Mouse (Mus musculus) layer of hippocampus, adult 9-10 months (tissue): ENCODE results near the gene Cyp1a1.
"Not testable (repeated sequence)": the region's sequence is repeated elsewhere in the genome, so short reads cannot be mapped to it uniquely, and the experiment has no call there.

ENCODE experiments used
- DNase-seq: peaks from one replicate; pipeline ENCODE4 v3.0.0; 2022; ENCODE audit warnings: low spot score

Cyp1a1 gene

DNA sequence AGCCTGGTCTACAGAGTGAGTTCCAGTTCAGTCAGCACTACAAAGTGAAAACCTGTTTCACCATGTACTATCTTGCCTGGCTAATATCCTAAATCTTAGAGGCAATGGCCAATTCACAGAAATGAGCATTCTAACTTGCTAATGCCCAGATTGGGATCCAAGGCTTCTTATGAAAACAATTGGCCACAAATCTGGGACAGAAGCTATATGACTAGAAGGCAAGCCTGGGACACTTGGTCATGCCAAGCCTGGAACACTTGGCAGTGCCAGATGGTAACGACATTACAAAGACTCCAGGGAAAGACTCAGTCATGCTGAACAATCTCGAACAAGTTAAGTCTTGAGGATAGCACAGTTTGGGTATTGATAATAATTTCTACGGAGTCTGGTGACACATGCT is 18.8 kb downstream of the Cyp1a1 start:
- DNase-seq: no peak

DNA sequence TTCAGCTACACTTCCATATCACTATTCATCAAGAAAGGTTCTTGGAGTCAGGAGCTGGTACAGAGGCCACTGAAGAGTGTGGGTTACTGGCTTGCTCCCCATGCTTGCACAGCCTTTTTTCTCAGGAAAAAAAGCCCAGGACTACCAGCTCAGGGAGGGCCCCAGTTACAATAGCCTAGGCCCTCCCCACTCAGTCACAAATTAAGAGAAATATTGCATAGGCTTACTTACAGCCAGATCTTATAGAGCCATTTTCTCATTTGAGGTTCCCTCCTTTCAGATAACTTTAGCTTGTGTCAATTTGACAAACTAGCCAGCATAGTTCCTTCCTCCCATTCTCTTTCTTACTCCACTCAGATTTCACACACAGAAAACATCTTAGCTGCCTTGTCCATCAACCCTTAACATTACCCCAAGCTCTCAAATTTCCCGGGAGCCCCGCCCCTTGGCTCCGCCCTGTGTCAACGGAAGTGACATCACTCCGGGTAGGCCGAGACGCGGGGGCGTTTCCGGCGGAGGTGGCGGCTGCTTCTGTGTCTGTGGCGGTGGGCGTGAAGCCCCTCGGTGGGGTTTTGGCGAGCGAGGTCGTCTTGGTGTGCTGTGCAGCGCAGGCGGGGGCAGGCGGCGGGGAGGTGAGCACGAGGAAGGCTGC is 20.5 kb downstream of the Cyp1a1 start, which contains the start of gene Edc3:
Gene Edc3, plus strand, starts transcription at position 473 of the 652 bp plus-strand sequence.
- peak; percentile 42 for DNase-seq

DNA sequence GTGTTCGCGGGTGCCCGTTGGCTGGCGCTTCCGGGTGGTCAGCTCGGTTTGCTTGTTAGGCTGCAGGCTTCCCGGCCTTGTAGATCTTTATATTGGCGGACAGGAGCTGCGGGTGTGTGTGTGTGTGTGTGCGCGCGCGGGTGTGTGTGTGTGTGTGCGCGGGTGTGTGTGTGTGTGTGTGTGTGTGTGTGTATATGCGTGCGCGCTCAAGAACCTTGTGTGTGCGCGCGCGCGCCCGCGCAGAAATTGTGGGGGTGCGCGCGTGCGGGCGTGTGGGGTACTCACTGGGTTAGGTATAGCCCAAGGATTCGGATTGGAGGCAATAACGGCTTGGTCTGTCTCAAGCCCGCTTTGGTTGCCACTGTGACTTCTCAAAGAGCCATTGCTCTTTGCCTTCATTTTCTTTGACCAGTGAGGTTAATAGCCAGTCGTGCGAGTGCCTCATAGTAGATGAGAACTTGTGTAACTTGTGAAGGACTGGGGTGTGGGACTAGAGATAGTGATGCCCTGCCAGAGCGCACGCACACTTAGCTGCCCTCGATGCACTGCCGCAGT is 21.1 kb downstream of the Cyp1a1 start:
- DNase-seq: no peak

DNA sequence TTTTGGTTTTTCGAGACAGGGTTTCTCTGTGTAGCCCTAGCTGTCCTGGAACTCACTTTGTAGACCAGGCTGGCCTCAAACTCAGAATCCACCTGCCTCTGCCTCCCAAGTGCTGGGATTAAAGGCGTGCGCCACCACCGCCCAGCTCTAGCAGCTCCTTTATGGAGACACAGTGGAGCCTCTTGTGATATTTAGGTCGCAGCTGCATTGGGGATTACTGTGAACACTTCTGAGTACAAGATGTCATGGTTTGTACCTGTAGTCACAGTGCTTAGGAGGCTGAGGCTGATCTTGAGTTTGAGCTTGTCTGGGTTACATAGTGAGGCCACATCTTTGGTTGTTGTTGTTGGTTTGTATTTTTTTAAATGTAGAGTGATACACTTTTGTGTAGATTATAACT is 22.5 kb downstream of the Cyp1a1 start:
- not testable (repeated sequence) for DNase-seq

DNA sequence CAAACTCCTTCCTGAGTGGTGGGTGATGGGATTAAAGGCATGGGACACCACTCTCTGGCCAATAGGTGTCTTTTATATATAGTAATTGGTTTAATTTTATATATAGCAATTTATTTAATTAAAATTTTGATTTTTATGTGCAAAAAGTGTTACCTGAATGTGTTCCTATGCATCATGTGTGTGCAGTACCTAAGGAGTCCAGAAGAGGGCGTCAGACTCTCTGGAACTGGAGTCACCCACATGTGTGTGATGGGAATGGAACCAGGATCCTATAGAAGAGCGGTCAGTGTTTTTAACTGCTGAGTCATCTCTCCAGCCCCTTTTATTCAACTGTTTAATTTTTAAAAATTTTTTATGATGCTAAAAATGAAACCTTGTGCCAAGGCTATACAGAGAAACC is 24.5 kb downstream of the Cyp1a1 start:
- DNase-seq: no peak

DNA sequence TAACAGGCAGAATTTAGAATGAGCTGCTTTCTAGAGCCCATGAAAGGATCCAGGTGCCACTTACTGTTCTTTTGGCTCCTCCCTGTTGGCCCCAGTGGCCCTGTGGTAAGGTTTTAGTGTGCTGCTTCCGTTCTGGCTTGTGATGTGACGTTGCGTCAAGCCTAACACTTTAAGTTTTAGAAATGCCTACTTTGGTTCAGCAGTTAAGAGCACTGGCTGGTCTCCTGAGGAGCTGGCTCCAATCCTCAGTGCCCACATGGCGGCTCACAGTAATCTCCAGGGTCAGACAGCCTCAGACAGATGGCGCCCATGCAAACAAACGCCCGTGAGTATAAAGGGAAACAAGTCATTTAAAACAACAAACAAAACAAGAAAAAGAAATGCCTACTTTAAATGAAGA is 30.7 kb downstream of the Cyp1a1 start:
- DNase-seq: no peak

DNA sequence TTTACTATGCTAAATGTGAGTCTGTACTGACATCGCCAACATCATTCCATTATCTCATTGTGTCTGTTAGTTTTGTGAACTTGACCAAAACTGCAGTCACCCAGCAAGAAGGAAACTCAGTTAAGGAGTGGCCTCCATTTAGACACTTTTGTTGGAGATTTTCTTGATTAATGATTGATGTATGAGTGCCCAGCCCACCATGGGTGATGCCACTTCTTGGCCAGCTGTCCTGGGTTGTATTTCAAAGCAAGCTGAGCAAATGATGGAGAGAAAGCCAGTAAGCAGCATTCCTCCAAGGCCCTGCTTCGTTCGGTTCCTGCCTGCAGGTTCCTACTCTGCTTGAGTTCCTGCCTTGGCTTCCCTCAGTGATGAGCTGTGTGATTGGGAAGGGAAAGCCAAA is 33.0 kb downstream of the Cyp1a1 start:
- DNase-seq: no peak

DNA sequence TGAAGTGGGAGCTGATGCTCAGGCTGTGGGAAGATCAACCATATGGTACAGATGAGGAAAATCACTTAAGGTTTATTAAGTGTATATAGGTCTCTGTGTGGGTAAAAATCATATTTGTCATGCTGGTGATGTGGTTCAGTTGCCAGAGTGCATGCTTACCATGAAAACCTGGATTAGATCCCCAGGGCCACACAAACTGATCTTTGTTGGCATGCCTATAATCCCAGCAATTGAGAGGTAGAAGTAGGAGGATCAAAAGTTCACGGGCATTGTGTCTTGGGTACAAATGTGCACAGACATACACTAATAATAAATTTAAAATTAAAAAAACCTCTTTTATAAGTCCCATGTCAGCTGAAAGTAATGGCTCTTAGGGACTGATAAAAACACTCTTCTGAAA is 34.6 kb downstream of the Cyp1a1 start:
- no peak for DNase-seq

DNA sequence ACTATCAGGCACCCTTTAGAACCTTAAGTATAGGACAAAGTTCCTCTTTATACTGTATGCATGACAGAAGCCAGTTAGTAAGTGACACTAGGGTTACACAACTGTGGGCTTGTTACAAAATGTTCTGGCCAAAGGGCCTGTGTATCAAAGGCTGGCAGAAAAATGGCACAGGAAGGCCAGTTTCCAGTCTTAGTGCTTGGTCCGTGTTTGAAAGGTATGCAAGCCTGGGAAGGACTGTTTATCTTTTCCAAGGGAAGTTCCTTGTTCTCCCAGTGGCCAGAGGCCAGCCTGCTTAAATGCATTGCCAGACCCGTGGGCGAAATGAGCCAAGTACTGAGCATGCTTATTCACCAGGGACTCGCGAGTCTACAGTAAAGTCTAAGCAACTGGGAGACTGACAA is 35.6 kb downstream of the Cyp1a1 start:
- DNase-seq: peak; percentile 17

DNA sequence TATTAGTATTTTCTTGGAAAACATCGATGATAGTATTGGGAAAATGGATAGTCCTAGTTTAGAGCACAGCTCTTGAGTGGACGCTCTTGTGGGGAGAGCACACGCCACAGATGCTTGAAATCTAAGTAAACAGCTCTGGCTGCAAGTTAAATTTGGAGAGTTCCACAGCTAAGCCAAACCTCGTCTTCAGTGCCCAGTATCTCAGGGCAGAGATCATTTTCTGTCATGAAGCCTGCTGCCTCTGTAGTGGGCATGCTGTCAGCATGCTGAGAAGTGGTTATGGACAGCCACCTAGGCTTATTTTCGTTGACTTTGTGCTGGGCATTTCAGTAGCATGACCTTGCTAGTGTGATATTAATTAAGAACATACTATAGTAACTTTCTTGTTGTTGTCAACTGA is 36.1 kb downstream of the Cyp1a1 start:
- no peak for DNase-seq

DNA sequence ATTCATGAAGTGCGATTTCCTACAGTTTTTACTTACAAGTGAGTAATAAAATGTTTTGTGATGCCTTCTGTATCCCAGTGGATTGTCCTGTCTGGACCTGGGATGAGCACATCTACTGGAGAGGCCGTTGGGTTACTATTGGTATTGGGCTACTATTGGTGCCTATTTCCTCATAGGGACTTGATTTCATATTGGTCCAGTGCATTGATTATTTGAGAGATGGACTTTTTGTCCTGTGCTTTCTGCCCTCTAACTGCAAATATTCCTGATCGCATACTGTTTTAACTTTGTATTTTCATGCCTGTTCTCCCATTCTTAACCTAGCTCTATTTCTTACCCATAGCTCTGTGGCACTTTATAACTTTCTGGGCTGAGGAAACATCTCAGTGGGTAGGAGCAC is 37.0 kb downstream of the Cyp1a1 start:
- no peak for DNase-seq

DNA sequence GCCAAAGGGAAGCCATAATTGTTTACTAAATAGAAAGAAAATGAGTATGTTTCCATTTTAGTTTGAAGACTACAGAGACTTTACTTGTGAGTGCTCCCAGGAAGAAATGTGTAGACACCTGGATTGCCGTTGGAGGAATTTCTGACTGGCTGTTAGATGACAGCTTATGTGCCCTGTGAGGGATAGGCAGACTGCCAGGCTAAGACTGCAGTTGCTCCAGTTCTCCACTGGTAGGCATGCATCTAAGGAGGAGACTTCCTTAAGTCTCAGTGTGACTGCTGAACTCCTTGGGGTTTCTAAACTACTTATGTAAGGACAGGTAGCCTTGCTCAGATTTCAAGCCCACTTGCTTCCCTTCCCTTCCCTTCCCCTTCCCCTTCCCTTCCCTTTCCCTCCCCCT is 40.6 kb downstream of the Cyp1a1 start:
- DNase-seq: no peak

DNA sequence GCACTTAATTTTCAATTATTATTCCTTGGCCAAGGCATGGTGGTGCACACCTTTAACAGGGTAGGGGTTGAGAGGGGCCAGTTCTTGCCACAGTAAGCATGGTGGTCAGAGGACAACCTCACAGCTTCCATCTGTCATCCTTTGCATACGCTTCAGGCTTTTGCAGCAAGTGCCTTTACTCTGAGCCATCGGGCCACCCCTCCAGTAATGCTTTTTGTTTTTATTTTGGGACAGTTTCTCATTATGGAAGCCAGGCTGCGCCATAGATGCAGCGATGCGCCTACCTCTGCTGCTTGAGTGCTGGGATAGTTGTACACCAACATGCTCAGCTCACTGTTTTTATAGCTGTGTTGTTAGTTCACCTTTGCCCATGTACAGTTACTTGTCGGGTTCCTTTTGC is 45.9 kb downstream of the Cyp1a1 start:
- DNase-seq: no peak

DNA sequence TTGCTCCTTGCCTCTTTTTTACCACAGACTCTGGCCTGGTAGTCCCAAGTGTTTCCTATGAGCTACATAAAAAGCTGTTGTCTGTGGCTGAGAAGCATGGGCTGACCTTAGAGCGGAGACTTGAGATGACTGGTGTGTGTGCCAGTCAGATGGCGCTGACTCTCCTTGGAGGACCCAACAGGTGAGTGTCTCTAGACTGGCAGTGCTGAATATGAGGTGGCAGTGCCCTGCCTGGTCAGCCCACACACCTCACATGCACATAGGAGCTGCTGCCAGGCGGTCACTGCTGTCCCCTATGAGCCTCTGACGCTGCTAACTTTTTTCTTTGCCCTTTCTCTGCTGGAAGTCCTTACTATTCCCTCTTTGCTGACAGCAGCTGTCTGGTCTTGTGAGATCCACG is 52.1 kb downstream of the Cyp1a1 start:
- DNase-seq: no peak

DNA sequence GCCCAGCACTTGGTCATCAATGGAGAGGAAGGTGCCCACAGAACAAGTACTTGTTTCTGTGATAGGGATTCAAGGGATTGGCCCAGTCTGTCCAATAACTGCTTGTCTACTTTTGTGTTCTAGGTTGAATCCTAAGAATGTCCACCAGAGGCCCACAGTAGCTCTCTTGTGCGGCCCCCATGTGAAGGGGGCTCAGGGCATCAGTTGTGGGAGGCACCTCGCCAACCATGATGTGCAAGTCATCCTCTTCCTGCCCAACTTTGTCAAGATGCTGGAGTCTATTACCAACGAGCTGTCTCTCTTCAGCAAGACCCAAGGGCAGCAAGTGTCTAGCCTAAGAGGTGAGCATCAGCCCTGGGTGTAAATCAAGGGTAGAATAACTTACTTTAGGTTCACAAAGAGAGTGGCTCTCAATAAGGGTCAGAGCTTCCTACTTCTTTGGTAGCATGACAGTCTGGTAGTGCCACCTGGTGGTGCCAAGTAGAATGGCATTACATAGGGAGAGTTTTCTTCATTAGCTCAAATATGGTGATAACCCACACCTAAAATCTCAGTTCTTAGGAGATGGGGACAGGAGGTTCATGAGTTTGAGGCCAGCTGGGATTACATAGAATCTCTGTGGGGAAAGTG is 56.8 kb downstream of the Cyp1a1 start:
- DNase-seq: no peak

DNA sequence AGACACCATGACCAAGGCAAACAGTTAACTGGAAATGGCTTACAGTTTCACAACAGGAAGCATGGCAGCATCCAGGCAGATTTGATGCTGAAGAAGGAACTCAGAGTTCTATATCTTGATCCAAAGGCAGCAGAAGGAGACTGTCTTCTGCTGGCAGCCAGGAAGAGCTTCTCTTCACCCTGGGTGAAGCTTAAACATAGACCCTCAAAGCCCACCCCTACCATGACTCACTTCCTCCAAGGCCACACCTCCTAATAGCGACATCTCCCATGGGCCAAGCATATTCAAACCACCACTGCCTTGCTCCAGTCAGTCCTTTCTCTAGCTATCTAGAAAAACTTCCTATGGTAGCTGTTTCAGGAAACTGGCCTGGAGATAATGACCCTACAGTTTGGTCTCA is 59.3 kb downstream of the Cyp1a1 start:
- DNase-seq: no peak

DNA sequence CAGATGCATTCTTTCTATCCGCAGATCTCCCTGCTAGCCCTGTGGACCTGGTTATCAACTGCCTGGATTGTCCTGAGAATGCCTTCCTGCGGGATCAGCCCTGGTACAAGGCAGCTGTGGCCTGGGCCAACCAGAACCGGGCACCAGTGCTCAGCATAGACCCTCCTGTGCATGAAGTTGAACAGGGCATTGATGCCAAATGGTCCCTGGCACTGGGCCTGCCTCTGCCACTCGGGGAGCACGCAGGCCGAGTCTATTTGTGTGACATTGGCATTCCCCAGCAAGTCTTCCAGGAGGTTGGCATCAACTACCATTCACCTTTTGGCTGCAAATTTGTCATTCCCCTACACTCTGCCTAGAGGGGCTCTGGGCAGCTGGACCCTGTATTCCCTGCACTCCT is 60.4 kb downstream of the Cyp1a1 start:
- DNase-seq: no peak

DNA sequence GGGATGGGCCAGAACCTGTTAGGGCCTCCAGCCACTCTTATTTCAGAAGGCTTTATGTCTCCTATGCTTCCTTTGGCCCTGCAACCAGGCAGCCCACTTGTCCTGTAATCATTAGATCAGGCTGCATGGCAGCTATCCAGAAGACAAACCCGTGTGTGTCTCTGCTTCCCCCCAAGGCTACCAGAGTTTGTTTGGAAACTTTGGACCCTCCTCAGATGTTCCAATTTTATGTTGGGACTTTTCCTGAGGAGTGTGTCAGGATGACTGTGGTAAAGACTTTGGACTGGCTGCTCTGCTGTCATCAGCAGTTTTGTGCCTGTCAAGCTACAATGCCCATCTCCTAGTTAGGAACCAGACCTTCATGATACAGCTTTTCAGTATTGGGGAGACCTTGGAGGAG is 61.1 kb downstream of the Cyp1a1 start:
- no peak for DNase-seq

DNA sequence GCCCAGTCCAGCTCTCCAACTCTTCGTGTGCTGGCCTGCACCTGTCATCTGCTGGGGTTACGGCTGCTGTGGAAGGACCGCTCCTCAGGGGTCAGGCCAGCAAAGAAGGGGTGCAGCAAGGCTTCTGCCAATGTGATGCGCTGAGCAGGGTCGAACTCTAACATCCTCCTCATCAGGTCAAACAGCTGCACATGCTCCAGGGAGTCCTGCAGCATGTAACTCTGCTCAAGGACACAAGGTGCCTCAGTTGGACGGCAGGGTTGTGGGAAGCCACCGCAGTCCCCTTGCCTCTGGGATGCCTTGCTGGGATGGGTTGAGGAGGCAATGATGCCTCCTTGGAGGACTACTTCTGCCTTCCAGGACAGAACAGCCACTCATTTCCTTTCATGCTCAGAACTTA is 63.2 kb downstream of the Cyp1a1 start:
- DNase-seq: no peak
